Mouse (Mus musculus) stomach, embryonic 14.5 days (tissue): Measurements from ENCODE around the gene Fgf13. TPM values are rescaled to one million over a fixed set of nuclear protein-coding genes. Genes with fewer than 3 reads are reported as not detected.

ENCODE experiments used
- ATAC-seq: fragments of 200-750 bp; cut with Nextera tagmentation; 2 replicates; pipeline ENCODE4 v1.8.0; 2017; ENCODE audit warnings: low read depth, moderate TSS enrichment; ENCODE audit not compliant: insufficient number of reproducible peaks, insufficient read depth, low FRiP score
- H3K27ac ChIP-seq: fragments of 300-500 bp; sonication (generic); 2 replicates; pipeline ENCODE4 v1.5.1; 2014; ENCODE audit warnings: mild to moderate bottlenecking, low read length, moderate library complexity, mixed read lengths
- H3K27me3 ChIP-seq: fragments of 300-500 bp; sonication (generic); 2 replicates; pipeline ENCODE4 v1.6.1; 2014; ENCODE audit warnings: low read length, control low read depth, mixed read lengths; ENCODE audit not compliant: control insufficient read depth, insufficient read depth
- H3K36me3 ChIP-seq: fragments of 300-500 bp; sonication (generic); 2 replicates; pipeline ENCODE4 v1.6.1; 2014; ENCODE audit warnings: mild to moderate bottlenecking, control low read depth, low read length, moderate library complexity, mixed read lengths; ENCODE audit not compliant: control insufficient read depth, insufficient read depth
- H3K4me1 ChIP-seq: fragments of 300-500 bp; sonication (generic); 2 replicates; pipeline ENCODE4 v1.6.1; 2014; ENCODE audit warnings: low read length, control low read depth, mixed read lengths; ENCODE audit not compliant: control insufficient read depth, insufficient read depth
- H3K4me2 ChIP-seq: fragments of 300-500 bp; sonication (generic); replicated peaks from 2 replicates; pipeline ENCODE4 v1.6.1; 2014; ENCODE audit warnings: low read depth, low read length, control low read depth
- H3K4me3 ChIP-seq: fragments of 300-500 bp; sonication (generic); 2 replicates; pipeline ENCODE4 v1.5.1; 2014; ENCODE audit warnings: low read depth, low read length, control low read depth
- H3K9ac ChIP-seq: fragments of 300-500 bp; sonication (generic); replicated peaks from 2 replicates; pipeline ENCODE4 v1.6.1; 2014; ENCODE audit warnings: low read depth, mild to moderate bottlenecking, control low read depth, low read length, moderate library complexity, mixed read lengths
- H3K9me3 ChIP-seq: fragments of 300-500 bp; sonication (generic); 2 replicates; pipeline ENCODE4 v1.6.1; 2016; ENCODE audit warnings: low read depth, low read length, control low read depth; ENCODE audit not compliant: control insufficient read depth
- WGBS: fragments of 180-500 bp; shearing (Covaris S2); extraction: QIAGEN DNeasy Blood & Tissue Kit; methylation state at CpG from one replicate; pipeline ENCODE4 v1.1.7; 2014; 5-methylcytosine and 5-hydroxymethylcytosine counted together
- microRNA counts: library from miRNA; unstranded; fragments of <30 nt; microRNA quantifications from one replicate; lab custom pipeline; 2016
- microRNA-seq: library from miRNA; unstranded; fragments of <30 nt; microRNA quantifications from one replicate; pipeline ENCODE4, GENCODE M21; 2016
- polyA plus RNA-seq: library from polyadenylated mRNA; unstranded; fragments of >200 nt; fragmentation: Nextera tagmentation; extraction: Ambion mirVana; gene quantifications from 2 replicates; pipeline ENCODE4 v1.2.1, GENCODE M21; 2014

Fgf13 gene
- polyA plus RNA-seq, 1 experiment from 2014 or later = 18.7 TPM

GRCm38 (mm10) chrX:59085928-59086327, 481.9 kb downstream of the Fgf13 start:
- Histone ChIP-seq H3K4me2 (no peak overlapping the region), H3K27ac (no peak overlapping the region), H3K36me3 (no peaks in the 10 kb centered on the region), H3K4me1 (no peaks in the 10 kb centered on the region), H3K27me3 (no peaks in the 10 kb centered on the region), H3K9ac (no peak overlapping the region), H3K9me3 (no peaks in the 10 kb centered on the region), H3K4me3 (no peak overlapping the region)
- 94% methylated on average over 3 of the region's 3 CpGs for WGBS
- ATAC-seq = no peak

- no peak overlapping the region for H3K27ac ChIP-seq
Measured at GRCm38 (mm10) chrX:59080427-59080826, 487.4 kb downstream of the Fgf13 start.

GRCm38 (mm10) chrX:59072083-59072482, 495.8 kb downstream of the Fgf13 start:
- Histone ChIP-seq H3K9me3 (no peaks in the 10 kb centered on the region), H3K36me3 (no peaks in the 10 kb centered on the region), H3K4me1 (no peaks in the 10 kb centered on the region), H3K9ac (no peak overlapping the region), H3K27me3 (no peaks in the 10 kb centered on the region), H3K4me3 (no peak overlapping the region), H3K27ac (no peak overlapping the region), H3K4me2 (no peak overlapping the region)
- 77% methylated on average over 3 of the region's 3 CpGs for WGBS
- ATAC-seq = no peak

More at GRCm38 (mm10) chrX:59080427-59080826, 487.4 kb downstream of the Fgf13 start:
- no peak for ATAC-seq
- H3K9ac ChIP-seq = no peak overlapping the region
- no peaks in the 10 kb centered on the region for H3K36me3 ChIP-seq
- H3K9me3 ChIP-seq = no peaks in the 10 kb centered on the region
- no peaks in the 10 kb centered on the region for H3K27me3 ChIP-seq
- H3K4me1 ChIP-seq = no peaks in the 10 kb centered on the region
- no peak overlapping the region for H3K4me2 ChIP-seq
- no peak overlapping the region for H3K4me3 ChIP-seq

- Histone ChIP-seq H3K9ac (no peak overlapping the region), H3K36me3 (no peaks in the 10 kb centered on the region), H3K4me1 (no peaks in the 10 kb centered on the region), H3K4me3 (no peak overlapping the region), H3K9me3 (no peaks in the 10 kb centered on the region), H3K27ac (no peak overlapping the region), H3K27me3 (no peaks in the 10 kb centered on the region), H3K4me2 (no peak overlapping the region)
- ATAC-seq = no peak
- 76% methylated on average over 4 of the region's 4 CpGs for whole genome bisulfite sequencing
Measured at GRCm38 (mm10) chrX:59063157-59063556, 504.7 kb downstream of the Fgf13 start.

DNA sequence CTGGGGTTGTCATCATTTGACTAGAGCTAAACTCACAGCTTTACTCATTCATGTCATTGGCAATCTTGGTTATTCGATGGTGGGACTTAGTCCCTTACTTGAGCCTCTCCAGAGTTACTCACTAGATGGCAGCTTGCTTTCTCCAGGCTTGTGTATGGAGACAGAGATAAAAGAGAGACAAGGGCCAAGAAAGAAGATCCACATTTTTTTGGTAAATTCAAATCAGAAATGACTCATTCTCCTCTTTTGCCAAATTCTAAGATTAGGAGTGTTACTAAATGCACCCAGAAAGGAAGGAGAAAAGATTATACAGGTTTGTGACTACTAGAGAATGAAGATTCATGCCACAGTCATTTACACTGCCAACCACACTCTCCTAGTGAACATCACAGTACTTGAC, 532.9 kb downstream of the Fgf13 start:
- no peak overlapping the region for H3K27ac ChIP-seq
- no peak overlapping the region for H3K4me2 ChIP-seq
- no peak overlapping the region for H3K9ac ChIP-seq
- no peak overlapping the region for H3K4me3 ChIP-seq
- H3K4me1 ChIP-seq = no peaks in the 10 kb centered on the region
- no peaks in the 10 kb centered on the region for H3K27me3 ChIP-seq
- WGBS = 81% methylated on average over 1 of the region's 1 CpGs
- ATAC-seq = no peak
- no peaks in the 10 kb centered on the region for H3K36me3 ChIP-seq
- no peaks in the 10 kb centered on the region for H3K9me3 ChIP-seq

MicroRNAs within 50 kb of the gene (microRNA counts, 519-probe panel; counts per million panel counts)
- microRNA mmu-miR-504 (lab: Ali Mortazavi, UCI) = not detected

Small RNA genes within 50 kb of the gene (microRNA-seq; reads per million reads assigned to microRNA genes)
- 9.1 reads per million, percentile 19 among the genes with 10 or more reads in this experiment for gene Mir504
